Mouse (Mus musculus) liver, embryonic 14.5 days (tissue): ENCODE data around the gene Anks1b.

Source experiments
- CTCF ChIP-seq: IDR thresholded peaks from 2 replicates; pipeline ENCODE4 v1.5.1; 2016; ENCODE audit warnings: antibody characterized with exemption, low read depth, control low read depth
- EP300 ChIP-seq: IDR thresholded peaks from 2 replicates; pipeline ENCODE4 v1.6.1; 2016; ENCODE audit warnings: antibody characterized with exemption, low read depth

DNA sequence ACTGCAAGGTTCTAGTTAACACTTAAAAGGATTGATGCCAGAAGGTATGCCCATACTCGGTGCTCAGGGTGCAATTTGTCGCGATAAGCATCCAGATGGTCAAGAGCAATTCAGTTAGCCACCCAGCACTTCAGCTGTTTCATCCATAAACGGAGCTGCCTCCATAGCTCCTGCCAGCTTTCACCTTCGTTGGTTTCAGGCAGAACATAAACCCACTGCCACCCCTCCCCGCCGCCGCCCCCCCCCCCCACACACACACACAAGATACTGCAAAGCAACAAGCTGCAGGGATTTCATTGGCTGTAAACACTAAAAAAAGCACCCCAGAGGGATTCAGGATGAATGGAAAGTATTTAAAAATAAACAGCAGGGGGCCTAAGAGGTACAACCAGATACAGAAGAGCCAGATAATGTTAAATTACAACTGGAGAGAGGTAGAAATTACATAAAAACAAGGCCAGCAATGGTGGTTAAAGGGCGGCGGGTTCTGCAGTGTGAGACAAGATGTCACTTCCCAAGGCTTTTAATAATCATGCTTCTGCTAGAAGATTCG is 897.2 kb downstream of the Anks1b start:
- TF ChIP-seq EP300 (no peak), CTCF (no peak)
